In the genomic region with DNA sequence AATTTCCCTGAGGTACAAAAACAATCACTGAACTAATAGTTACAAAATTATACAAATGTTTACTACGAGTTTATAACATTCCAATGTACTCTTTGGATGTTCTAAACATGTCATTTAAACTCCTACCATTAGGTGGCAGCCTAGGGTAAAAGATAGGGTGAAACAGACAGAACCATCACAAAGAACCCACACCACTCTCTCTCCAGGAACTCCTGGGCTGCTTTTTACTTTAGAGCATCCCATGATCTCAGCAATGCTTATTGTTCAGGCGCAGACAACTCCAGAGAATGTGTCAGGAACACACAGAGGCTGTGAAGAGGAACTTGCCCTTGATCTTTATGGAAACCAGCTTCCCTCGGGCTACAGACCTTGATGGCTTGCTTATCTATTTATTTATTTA, we compare ENCODE assay signal across 8 mouse cellular contexts. TPM values are rescaled to one million over a fixed set of nuclear protein-coding genes. Genes with fewer than 3 reads are reported as not detected.
DNase-seq lines count a peak whose midpoint lies in the region; ATAC-seq lines count a peak whose summit lies in the region.

No protein-coding gene starts in this region.

- 0 out of 2 replicates have a peak, but pooled peaks have one; percentile 48 for ATAC-seq in limb, embryonic 13.5 days (ENCODE audit: low FRiP score, low read depth)
- peak; percentile 27; the same call in 1 of the 2 replicates for ATAC-seq in neural tube, embryonic 11.5 days (ENCODE audit: insufficient read depth, low FRiP score, low TSS enrichment)

- H3K36me3 ChIP-seq in limb, embryonic 13.5 days = peaks cover 18% of the 10 kb centered on the region
- no peaks in the 10 kb centered on the region; the same call in 1 of the 2 replicates for H3K36me3 ChIP-seq in neural tube, embryonic 11.5 days (ENCODE audit: control insufficient read depth, insufficient read depth, low read length)

- intact Hi-C loops in gastrocnemius, postnatal 36 days (cut with DNase I) = loop anchor here (1.0 to 5.0 kb wide), 3 partner anchors 124 to 244 kb away; partner anchors contain the start of gene Xpr1

- no peak overlapping the region for H3K9ac ChIP-seq in limb, embryonic 13.5 days
- H3K9ac ChIP-seq in neural tube, embryonic 11.5 days (ENCODE audit: low read length) = no peak overlapping the region

- 17% methylated on average over 3 of the region's 3 CpGs for WGBS in limb, embryonic 13.5 days
- WGBS in neural tube, embryonic 11.5 days = 24% methylated on average over 3 of the region's 3 CpGs

- H3K27me3 ChIP-seq in limb, embryonic 13.5 days = no peaks in the 10 kb centered on the region
- no peaks in the 10 kb centered on the region for H3K27me3 ChIP-seq in neural tube, embryonic 11.5 days (ENCODE audit: control insufficient read depth, insufficient read depth, low read length)

- no peaks in the 10 kb centered on the region for H3K4me1 ChIP-seq in limb, embryonic 13.5 days
- H3K4me1 ChIP-seq in neural tube, embryonic 11.5 days (ENCODE audit: control insufficient read depth, insufficient read depth, low read length) = no peaks in the 10 kb centered on the region

- H3K4me2 ChIP-seq in limb, embryonic 13.5 days (replicated peaks) = no peak overlapping the region
- no peak overlapping the region for H3K4me2 ChIP-seq in neural tube, embryonic 11.5 days (ENCODE audit: low read depth)

- peak; percentile 46 for DNase-seq in right cerebral cortex, adult 18-20 months
- DNase-seq in right cerebral cortex, postnatal 4 days = no peak
- DNase-seq in NIH3T3 (ENCODE audit: low read depth) = peak; percentile 92
- peak; percentile 85 for DNase-seq in embryo, embryonic 10 days (ENCODE audit: low spot score)
- peak; percentile 25 for DNase-seq in heart, postnatal 4 days
- peak; percentile 64 for DNase-seq in neural tube, embryonic 11.5 days (ENCODE audit: low spot score)
- DNase-seq in gastrocnemius, postnatal 36 days = no peak

- H3K4me3 ChIP-seq in limb, embryonic 13.5 days = no peak overlapping the region
- H3K4me3 ChIP-seq in neural tube, embryonic 11.5 days (ENCODE audit: low read depth, low read length) = no peak overlapping the region

- no peaks in the 10 kb centered on the region for H3K9me3 ChIP-seq in limb, embryonic 13.5 days
- H3K9me3 ChIP-seq in neural tube, embryonic 11.5 days (ENCODE audit: control insufficient read depth, low read length) = no peaks in the 10 kb centered on the region

- H3K27ac ChIP-seq in limb, embryonic 13.5 days = no peak overlapping the region
- H3K27ac ChIP-seq in neural tube, embryonic 11.5 days (ENCODE audit: low read depth, low read length) = no peak overlapping the region

RNA-seq across cellular contexts. Expression of gene BC034090, which starts 49.2 kb away (rescaled TPM):
- 10 to 100 TPM; 55.0 to 60.7 TPM for total RNA-seq in heart, postnatal 4 days (2021)
- 8.5 and 9.1 TPM in 2 replicates for polyA plus RNA-seq in limb, embryonic 13.5 days (2015; fragmentation: Nextera tagmentation; extraction: Ambion mirVana)
- 4.1 and 5.1 TPM in 2 replicates for polyA plus RNA-seq in neural tube, embryonic 11.5 days (2014; fragmentation: Nextera tagmentation; extraction: Ambion mirVana)
- 1 to 10 TPM in 1 of 2 experiments, under 1 TPM in 1; 0.94 to 1.7 TPM for total RNA-seq in gastrocnemius, postnatal 36 days (2021)

Comparison
In these comparisons a context has a peak if more than half of its experiments do, and no peak if none do; other contexts are left out.
1. DNase-seq: peak in right cerebral cortex, adult 18-20 months (single experiment), NIH3T3 (single experiment), embryo, embryonic 10 days (single experiment), heart, postnatal 4 days (single experiment) and neural tube, embryonic 11.5 days (single experiment); none in right cerebral cortex, postnatal 4 days (single experiment) and gastrocnemius, postnatal 36 days (0 of 2).
2. RNA of gene BC034090, which starts 49.2 kb away (total RNA-seq): 55.0 to 60.7 TPM in heart, postnatal 4 days; 0.94 to 1.7 TPM in gastrocnemius, postnatal 36 days; every median in the first group is over 10 times any median in the second.